Mouse (Mus musculus): Measurements from ENCODE around the gene Cfdp1.

Cfdp1 gene

GRCm38 (mm10) chr8:111793324-111793917, 60.7 kb downstream of the Cfdp1 start:
- no peak for DNase-seq

DNA sequence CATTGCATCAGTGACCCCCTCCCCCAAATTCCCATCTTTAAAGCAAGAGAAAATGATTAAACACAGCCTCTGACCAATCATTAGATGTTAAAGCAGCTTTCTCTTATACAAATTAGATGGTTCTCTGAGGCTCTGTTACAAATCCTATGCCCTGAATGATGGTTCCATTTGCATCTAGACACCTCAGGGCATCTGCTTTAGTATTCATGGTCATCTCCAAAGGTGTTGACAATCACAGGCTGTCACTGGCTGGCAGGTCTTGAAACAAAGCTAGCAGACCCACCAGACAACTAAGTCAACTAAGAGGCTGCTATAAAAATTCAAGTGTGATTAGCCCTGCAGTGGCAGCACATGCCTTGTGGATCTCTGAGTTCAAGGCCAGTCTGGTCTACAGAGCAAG, 64.5 kb downstream of the Cfdp1 start:
- DNase-seq, result no peak

GRCm38 (mm10) chr8:111789200-111789599, 64.9 kb downstream of the Cfdp1 start:
- DNase-seq, result no peak

GRCm38 (mm10) chr8:111788497-111788896, 65.6 kb downstream of the Cfdp1 start:
- DNase-seq, result no peak

- no peak for DNase-seq
These were observed 66.0 kb downstream of the Cfdp1 start for GRCm38 (mm10) chr8:111788085-111788484.

DNA sequence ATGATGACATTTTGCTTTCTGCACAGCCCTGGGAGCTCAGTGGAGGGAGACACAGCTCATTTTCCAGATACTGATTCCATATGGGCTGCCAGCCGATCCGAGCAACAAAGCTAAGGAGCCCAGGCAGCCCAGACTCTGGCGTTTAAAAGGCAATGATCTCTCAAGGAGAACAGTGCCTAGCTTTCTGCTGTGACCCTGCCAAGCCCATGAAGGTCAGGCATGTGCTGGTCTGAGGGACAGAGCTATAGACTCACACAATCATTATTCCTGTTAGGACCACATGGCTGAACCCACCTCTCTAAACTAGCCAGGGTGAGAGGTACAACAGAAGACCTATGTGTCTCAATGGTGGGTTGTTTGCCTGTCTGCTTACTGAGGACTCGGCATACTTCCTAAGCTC, 66.4 kb downstream of the Cfdp1 start:
- peak in 1 of 2 experiments; percentile 51 for DNase-seq

DNA sequence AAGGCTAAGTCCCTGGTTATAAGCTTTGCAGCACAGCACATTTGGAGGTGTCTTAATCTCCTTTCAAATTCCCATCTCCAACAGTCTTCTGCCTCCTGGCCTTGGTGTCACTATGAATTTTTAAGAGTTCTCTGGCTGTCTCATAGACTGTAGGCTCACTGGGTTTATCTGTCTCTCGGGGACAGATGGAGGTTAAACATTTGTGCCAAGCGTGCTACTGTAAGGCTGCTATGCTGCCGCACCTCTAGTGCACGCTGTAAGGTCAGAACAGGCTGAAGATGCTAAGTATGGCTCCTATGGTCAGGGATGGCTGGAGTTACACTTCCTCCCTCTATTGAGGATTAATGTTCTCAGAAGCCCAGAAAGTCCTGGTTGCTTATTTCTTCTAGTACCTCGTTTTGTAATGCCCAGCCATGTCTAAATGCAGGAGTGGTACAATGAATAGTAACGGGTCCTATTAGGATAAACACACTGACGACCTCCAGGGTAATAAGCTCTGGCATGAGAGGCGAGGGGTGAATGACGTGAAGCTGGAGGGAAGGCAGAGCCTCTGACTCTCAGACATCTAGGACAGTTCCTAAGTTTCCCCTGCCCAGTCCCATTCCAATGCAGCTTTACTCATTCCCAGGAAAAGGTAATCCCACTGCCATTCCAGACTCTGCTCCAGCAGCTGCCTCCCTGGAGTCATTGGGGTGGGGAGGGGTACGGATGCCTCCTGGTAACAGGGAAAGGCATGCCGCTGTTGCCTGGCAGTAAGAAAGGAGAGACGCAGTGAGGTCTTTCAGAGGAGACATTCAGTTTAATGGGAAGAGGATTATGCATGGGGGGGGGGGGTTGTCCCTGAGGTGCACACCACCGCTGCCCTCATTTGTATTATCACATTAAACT, 67.1 kb downstream of the Cfdp1 start:
- DNase-seq, result no peak

DNA sequence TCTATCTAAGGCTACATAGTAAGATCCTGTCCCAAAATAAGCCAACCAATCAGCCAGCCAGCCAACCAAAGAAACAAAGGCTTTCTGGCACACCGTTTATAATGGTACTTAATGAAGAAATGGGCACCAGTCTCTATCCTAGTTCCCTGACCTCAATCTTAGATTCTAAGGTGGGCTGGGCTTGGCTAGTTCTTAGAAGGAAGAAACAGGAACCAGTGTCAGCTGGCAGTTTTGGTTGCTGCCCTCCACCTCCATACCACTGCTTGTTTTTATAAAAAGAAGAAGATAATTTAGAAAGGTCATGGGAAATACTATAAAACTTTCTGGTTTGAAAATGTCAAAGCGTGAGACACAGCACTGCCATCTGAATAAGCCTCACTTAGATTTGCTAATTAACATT, 68.0 kb downstream of the Cfdp1 start:
- no peak for DNase-seq

- no peak for DNase-seq
These were observed 71.3 kb downstream of the Cfdp1 start for GRCm38 (mm10) chr8:111782671-111783394.

GRCm38 (mm10) chr8:111782161-111782560, 71.9 kb downstream of the Cfdp1 start:
- DNase-seq, result no peak

DNA sequence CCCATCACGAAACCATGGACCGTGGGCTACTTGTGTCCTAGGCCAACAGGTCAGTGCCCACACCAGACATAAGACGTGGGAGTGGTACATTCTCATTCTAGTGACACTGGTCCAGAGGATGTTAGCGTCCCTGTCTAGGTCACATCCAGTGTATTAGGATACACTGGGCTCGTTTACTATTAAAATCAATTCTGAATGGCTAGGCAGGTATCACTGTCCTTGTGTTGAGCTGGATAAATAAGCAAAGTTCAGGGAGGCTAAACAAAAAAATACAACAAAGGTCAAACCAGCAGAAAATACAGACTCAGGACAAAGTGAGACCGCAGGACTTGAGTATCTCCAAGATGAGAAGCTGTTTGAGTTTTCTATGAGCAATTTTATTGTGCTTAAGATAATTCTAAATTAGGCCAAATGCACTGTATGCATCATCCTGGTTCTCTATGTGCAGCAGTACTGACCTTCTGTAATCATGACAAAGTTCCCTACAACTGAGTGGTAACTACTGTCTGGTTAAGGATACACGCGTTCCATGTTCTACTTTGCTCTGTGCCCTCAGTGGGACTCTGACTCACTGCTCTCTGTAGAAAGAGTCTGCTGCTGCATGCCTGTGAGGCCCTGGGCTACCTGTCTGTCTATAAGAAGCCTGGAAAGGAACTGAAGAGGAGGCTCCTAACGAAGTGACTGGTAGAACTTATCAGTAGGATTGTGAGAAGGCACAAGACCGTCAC, 73.2 kb downstream of the Cfdp1 start:
- no peak for DNase-seq

- no peak for DNase-seq
These were observed 74.4 kb downstream of the Cfdp1 start for GRCm38 (mm10) chr8:111779690-111780089.

DNA sequence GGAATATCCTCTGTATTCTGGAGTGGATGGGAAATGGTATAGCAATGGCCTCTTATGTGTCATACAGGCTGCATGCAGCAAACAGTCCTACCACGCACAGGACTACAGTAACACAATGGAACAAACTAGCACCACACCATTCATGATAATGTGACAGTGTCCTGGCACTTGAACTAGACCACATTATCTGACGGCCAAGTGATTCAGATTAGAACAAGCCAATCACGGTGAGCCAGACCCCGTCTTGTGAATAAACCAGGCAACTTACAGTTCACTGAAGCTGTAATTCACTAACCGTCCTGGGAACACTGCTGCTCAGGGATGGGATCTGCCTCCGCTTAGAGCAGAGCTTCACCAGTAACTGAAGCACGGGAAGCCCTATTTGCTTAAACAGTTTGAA, 75.3 kb downstream of the Cfdp1 start:
- DNase-seq, result no peak

- no peak for DNase-seq
These were observed 77.6 kb downstream of the Cfdp1 start for GRCm38 (mm10) chr8:111776492-111776891.

GRCm38 (mm10) chr8:111775766-111776165, 78.3 kb downstream of the Cfdp1 start:
- no peak for DNase-seq

DNA sequence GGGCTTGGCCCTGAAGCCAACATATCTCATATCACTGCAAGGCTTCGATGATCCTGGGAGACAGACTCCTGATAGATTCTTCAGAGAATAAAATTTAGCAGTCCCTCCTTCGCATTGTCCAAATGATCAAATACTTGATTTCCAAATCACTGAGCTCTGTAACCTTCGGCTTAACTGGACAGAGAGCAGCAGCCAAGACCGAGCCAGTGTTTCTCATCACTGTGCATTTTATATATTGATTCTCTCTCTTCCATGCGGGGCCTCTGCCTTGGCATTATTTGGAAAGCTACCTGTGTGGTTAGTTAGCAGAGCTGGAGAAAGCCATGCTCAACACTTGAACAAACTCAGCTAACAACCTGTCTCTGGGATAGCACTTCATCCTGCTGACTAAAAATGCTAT, 80.6 kb downstream of the Cfdp1 start:
- DNase-seq, result no peak

GRCm38 (mm10) chr8:111773057-111773456, 81.0 kb downstream of the Cfdp1 start:
- DNase-seq, result no peak

DNA sequence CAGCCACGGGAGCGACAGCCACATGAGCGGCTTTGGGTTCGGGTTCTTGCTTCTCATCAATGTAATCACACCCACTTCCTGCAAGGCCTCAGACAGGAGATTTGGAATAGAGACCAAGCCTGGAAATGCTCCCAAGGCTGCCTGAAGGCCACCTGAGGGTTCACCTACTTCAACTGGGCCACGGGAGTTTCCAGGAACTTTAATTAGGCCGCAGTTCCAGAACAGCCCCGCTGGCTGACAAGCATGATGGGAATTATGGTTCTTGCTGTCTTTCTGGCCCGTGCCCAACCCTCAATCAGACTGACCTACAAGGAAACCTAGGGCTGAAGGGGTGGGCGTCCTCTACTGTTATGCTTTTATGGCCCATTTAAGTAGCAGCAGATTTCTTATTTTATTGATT, 82.0 kb downstream of the Cfdp1 start:
- peak in 1 of 2 experiments; percentile 46 for DNase-seq

DNA sequence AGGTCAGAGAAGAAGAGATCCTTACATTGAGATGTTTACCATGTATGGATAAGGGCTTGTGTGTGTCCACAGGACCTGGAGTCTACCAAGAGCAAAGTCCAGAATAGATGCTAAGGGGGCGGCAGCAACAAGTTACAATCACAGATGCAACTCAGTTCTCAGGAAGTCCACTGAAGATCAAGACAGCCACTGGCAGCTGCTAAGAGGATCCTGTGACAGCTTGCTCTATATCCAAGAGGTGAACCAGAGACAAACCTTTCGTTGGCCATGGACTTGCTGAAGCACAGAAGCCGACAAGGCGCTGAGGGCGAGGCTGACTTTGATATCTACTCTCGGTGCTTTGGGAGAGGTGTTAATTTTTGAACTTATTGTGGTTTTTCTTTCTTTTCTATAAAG, 82.5 kb downstream of the Cfdp1 start:
- no peak for DNase-seq

DNA sequence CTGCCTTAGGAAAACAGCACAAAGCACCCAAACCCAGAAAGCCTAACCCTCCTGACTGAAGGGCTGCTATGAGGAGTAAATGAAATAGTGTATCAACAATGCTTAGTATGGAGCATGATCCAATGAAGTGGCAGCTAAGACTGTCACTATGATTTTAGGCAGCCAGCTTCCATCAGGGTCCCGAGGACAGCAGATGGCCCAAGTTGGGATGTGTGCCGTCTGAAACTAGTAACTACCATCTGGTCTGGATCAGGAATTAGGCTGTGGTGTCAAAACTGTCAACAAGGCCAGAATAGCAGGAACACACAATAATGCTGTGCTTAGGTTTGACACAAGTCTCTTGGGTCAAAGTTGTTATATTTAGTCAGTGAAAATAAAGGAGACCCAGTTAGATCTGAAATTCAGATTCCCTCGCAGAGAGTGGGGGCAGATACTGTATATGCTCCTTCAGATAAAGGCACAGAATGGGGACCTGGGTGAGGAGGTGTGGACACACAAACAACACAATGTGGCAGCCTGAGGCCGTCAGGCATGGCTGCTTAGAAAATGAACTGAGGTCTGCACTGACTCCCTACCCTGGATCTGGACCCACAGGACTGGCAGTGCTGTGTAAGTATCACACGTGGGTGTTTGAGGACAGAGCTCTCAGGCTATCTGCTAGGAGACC, 83.0 kb downstream of the Cfdp1 start:
- DNase-seq, result peak; percentile 22 to 37

DNA sequence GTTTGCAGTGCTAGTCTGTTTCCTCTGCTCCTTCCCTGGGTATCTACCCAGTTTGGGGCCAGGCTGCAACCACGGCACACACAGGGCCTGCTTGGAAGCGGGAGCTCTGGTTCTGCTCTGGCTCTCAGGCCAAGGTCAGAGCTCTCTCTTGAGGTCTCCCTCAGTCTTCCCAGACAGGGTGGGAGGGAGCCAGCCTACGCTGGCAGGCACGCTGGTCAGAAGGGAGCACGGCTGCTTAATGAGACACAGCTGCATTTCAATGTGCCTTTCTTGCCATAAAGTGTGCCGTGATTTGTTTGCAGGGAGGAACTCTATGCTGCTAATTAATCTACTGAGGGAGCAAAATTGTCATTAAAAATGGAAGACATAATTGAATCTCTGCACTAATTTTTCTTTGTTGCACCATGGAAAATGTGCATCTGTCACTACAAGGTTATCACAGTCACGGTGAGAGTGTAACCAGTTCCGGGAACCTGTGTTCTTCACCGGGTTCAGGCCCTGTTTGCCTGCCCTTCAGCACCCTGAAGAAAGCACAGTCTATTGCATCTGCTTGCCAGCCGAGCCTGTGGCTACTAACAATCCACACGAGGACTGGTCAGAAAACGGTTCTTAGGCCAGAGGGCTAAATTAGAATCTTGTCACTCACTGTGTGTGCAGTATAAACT, 84.2 kb downstream of the Cfdp1 start:
- DNase-seq, result peak; percentile 27 to 32

DNA sequence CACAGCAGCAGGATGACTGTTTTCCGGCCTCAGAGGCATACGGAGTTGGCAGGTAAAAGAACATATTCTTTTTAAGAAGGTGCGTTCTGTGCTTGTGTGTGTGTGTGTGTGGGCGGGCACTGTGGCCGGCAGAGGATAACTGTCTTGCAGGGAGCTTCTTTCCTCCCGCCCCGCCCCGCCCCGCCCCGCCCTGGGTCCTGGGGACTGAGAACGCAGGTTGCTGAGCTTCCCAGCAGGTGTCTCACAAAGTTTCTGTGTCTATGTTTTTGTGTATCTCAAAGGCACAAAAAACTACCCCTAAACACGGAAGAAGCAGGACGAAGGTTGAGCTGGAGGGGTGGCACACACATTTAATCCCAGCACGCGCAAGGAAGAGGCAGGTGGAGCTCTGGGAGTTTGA, 84.8 kb downstream of the Cfdp1 start:
- no peak for DNase-seq
